Mouse (Mus musculus): ENCODE measurements around the gene Kcna2. TPM values are rescaled to one million over a fixed set of nuclear protein-coding genes. Genes with fewer than 3 reads are reported as not detected.

Gene Kcna2
- 13.7 TPM for total RNA-seq (2023)

GRCm38 (mm10) chr3:107100811-107101455, at the start of gene Kcna2:
TSS of gene Kcna2 (plus strand) at chr3:107101146.

Other genes starting within 250 kb of the Kcna2 start
- 76.6 TPM for gene Kcna3, start 65.0 kb upstream of the Kcna2 start, total RNA-seq (2023)
- gene Kcna10, start 81.9 kb downstream of the Kcna2 start, total RNA-seq (2023) = not detected
- not detected for gene Cym, start 120.6 kb downstream of the Kcna2 start, total RNA-seq (2023)
- gene A630076J17Rik, start 129.5 kb downstream of the Kcna2 start, total RNA-seq (2023) = not detected
- gene Prok1, start 138.6 kb downstream of the Kcna2 start, total RNA-seq (2023) = not detected
- 39.2 TPM for gene Lamtor5, start 177.7 kb downstream of the Kcna2 start, total RNA-seq (2023)
- gene Slc16a4, start 190.1 kb downstream of the Kcna2 start, total RNA-seq (2023) = 0.61 TPM
- gene Rbm15, start 232.5 kb downstream of the Kcna2 start, total RNA-seq (2023) = 44.6 TPM

Measured in CD8-positive naive resting alpha-beta T cell, adult 57 days (primary cell).